In genomic region chr5:118051981-118052662, GRCm38 (mm10) we compare ENCODE assay signal across 13 mouse cellular contexts. TPM values are rescaled to one million over a fixed set of nuclear protein-coding genes. Genes with fewer than 3 reads are reported as not detected.
DNase-seq lines count a peak whose midpoint lies in the region; ATAC-seq and TF ChIP-seq lines count a peak whose summit lies in the region.
"Had no signal": no experiment of that assay in that cellular context is flagged by ENCODE, and none has a peak within 500 bp of the region (broad histone marks: within the 10 kb centered on the region; RNA-seq: fewer than 3 reads in every experiment).

No protein-coding gene starts in this region.

- no peaks in the 10 kb centered on the region for H3K27me3 ChIP-seq in forebrain, embryonic 13.5 days
- no peaks in the 10 kb centered on the region; the same call in 1 of the 2 replicates for H3K27me3 ChIP-seq in forebrain, embryonic 10.5 days (ENCODE audit: poor library complexity, severe bottlenecking)
- H3K27me3 ChIP-seq in neural tube, embryonic 15.5 days (replicated peaks) = no peaks in the 10 kb centered on the region
- H3K27me3 ChIP-seq: limb, embryonic 13.5 days had no signal

- WGBS in forebrain, embryonic 13.5 days = 81% methylated on average over 8 of the region's 8 CpGs
- 88% methylated on average over 8 of the region's 8 CpGs for WGBS in forebrain, embryonic 10.5 days
- 66% methylated on average over 8 of the region's 8 CpGs for WGBS in neural tube, embryonic 15.5 days

- H3K36me3 ChIP-seq in forebrain, embryonic 13.5 days (ENCODE audit: poor library complexity, severe bottlenecking) = no peaks in the 10 kb centered on the region
- H3K36me3 ChIP-seq in forebrain, embryonic 10.5 days (replicated peaks) = no peaks in the 10 kb centered on the region
- no peaks in the 10 kb centered on the region for H3K36me3 ChIP-seq in neural tube, embryonic 15.5 days
- H3K36me3 ChIP-seq: limb, embryonic 13.5 days had no signal

- H3K4me3 ChIP-seq in forebrain, embryonic 13.5 days = no peak overlapping the region
- no peak overlapping the region for H3K4me3 ChIP-seq in forebrain, embryonic 10.5 days
- H3K4me3 ChIP-seq in left cerebral cortex, adult 2 months = no peak overlapping the region
- no peak overlapping the region for H3K4me3 ChIP-seq in neural tube, embryonic 15.5 days (replicated peaks)
- H3K4me3 ChIP-seq: limb, embryonic 13.5 days had no signal

- H3K27ac ChIP-seq in forebrain, embryonic 13.5 days = no peak overlapping the region
- no peak overlapping the region for H3K27ac ChIP-seq in forebrain, embryonic 10.5 days
- H3K27ac ChIP-seq in left cerebral cortex, adult 2 months = no peak overlapping the region
- H3K27ac ChIP-seq in neural tube, embryonic 15.5 days (replicated peaks) = no peak overlapping the region
- H3K27ac ChIP-seq: limb, embryonic 13.5 days had no signal

- H3K4me2 ChIP-seq in forebrain, embryonic 13.5 days = no peak overlapping the region
- H3K4me2 ChIP-seq in neural tube, embryonic 15.5 days = no peak overlapping the region
- H3K4me2 ChIP-seq: limb, embryonic 13.5 days had no signal

- peaks cover 7% of the 10 kb centered on the region for H3K4me1 ChIP-seq in forebrain, embryonic 13.5 days
- peaks cover 8% of the 10 kb centered on the region for H3K4me1 ChIP-seq in forebrain, embryonic 10.5 days
- H3K4me1 ChIP-seq in neural tube, embryonic 15.5 days = peaks cover 2% of the 10 kb centered on the region

- peaks cover 4% of the 10 kb centered on the region; the same call in 1 of the 2 replicates for H3K9me3 ChIP-seq in forebrain, embryonic 13.5 days (replicated peaks)
- H3K9me3 ChIP-seq in forebrain, embryonic 10.5 days = no peaks in the 10 kb centered on the region; the same call in 1 of the 2 replicates
- H3K9me3 ChIP-seq in neural tube, embryonic 15.5 days (replicated peaks) = no peaks in the 10 kb centered on the region
- H3K9me3 ChIP-seq: limb, embryonic 13.5 days had no signal

- no peak for DNase-seq in forebrain, embryonic 10.5 days (ENCODE audit: extremely low spot score, low spot score)
- peak; percentile 87 for DNase-seq in brain, adult 2 months (ENCODE audit: low read depth, low spot score)
- DNase-seq in heart, postnatal 14 days = peak; percentile 51 to 57
- peak; percentile 81 for DNase-seq in kidney, postnatal 10 days
- DNase-seq in left cerebral cortex, adult 2 months (ENCODE audit: extremely low spot score in 1 of 2, low spot score in 2 of 2) = no peak
- DNase-seq in gastrocnemius, postnatal 36 days = no peak
- DNase-seq: gastrocnemius, postnatal 10 days; lung, postnatal 10 days; retina, postnatal 1 day had no signal

- no peak for ATAC-seq in forebrain, embryonic 13.5 days
- no peak for ATAC-seq in neural tube, embryonic 15.5 days (ENCODE audit: low FRiP score)

- H3K9ac ChIP-seq in forebrain, embryonic 13.5 days = 0 out of 2 replicates have a peak overlapping the region, but pooled peaks have one; percentile 16
- no peak overlapping the region for H3K9ac ChIP-seq in neural tube, embryonic 15.5 days (replicated peaks)
- H3K9ac ChIP-seq: limb, embryonic 13.5 days had no signal

- TF ChIP-seq CTCF in left cerebral cortex, adult 2 months (IDR thresholded peaks at IDR 0.05) = no peak

- intact Hi-C loops in heart, postnatal 14 days (cut with DNase I) = no loop called here
- intact Hi-C loops in left cerebral cortex, adult 2 months (cut with DNase I) = no loop called here
- intact Hi-C loops in gastrocnemius, postnatal 36 days (cut with DNase I) = no loop called here

RNA-seq across cellular contexts. Expression of gene Tesc, which starts 24.6 kb away (rescaled TPM):
- polyA plus RNA-seq in forebrain, embryonic 13.5 days (2015; fragmentation: Nextera tagmentation; extraction: Ambion mirVana) = 4.5 and 5.2 TPM in 2 replicates
- polyA plus RNA-seq in forebrain, embryonic 10.5 days (2016; fragmentation: Nextera tagmentation; extraction: Ambion mirVana) = 0.52 and 0.92 TPM in 2 replicates
- total RNA-seq in heart, postnatal 14 days (2021) = 100 to 1,000 TPM; 164 to 168 TPM
- 10 to 100 TPM; 82.0 to 87.3 TPM for total RNA-seq in left cerebral cortex, adult 2 months (2021)
- total RNA-seq in gastrocnemius, postnatal 36 days (2021) = under 1 TPM; 0.44 to 0.71 TPM
- polyA plus RNA-seq in neural tube, embryonic 15.5 days (2015; fragmentation: Nextera tagmentation; extraction: Ambion mirVana) = 3.5 and 3.9 TPM in 2 replicates
- total RNA-seq: common myeloid progenitor, adult 5-6 weeks had no signal

Comparison
In these comparisons a context has a peak if more than half of its experiments do, and no peak if none do; other contexts are left out.
1. DNase-seq: peak in brain, adult 2 months (single experiment), heart, postnatal 14 days (2 of 2) and kidney, postnatal 10 days (single experiment); none in forebrain, embryonic 10.5 days (single experiment), left cerebral cortex, adult 2 months (0 of 2) and gastrocnemius, postnatal 36 days (0 of 2).
2. RNA of gene Tesc, which starts 24.6 kb away (total RNA-seq): 164 to 168 TPM in heart, postnatal 14 days and 82.0 to 87.3 TPM in left cerebral cortex, adult 2 months; 0.44 to 0.71 TPM in gastrocnemius, postnatal 36 days; every median in the first group is over 10 times any median in the second.